Mouse (Mus musculus) lung, adult 2 months (tissue): Measurements from ENCODE around the gene Snd1.

Source experiments
- CTCF ChIP-seq: fragments of 200-500 bp; IDR thresholded peaks from 2 replicates; pipeline ENCODE4 v1.5.1; 2011; ENCODE audit warnings: mild to moderate bottlenecking, low read length, control low read depth; ENCODE audit not compliant: insufficient read depth
- POLR2A ChIP-seq: fragments of 200-500 bp; IDR thresholded peaks from 2 replicates; pipeline ENCODE4 v1.6.1; 2011; ENCODE audit warnings: low read depth, mild to moderate bottlenecking, control low read depth, low read length, borderline replicate concordance; ENCODE audit errors: extremely low read depth

- TF ChIP-seq CTCF: no peak
- no peak for TF ChIP-seq POLR2A
These were observed 188.7 kb downstream of the Snd1 start for GRCm38 (mm10) chr6:28663670-28664069.
